Mouse (Mus musculus) urinary bladder, postnatal 10 days (tissue): ENCODE measurements around the gene Tmem121b.

Experiments
- DNase-seq: peaks from one replicate; pipeline ENCODE4 v3.0.0; 2022; ENCODE audit warnings: low spot score

Gene Tmem121b

DNA sequence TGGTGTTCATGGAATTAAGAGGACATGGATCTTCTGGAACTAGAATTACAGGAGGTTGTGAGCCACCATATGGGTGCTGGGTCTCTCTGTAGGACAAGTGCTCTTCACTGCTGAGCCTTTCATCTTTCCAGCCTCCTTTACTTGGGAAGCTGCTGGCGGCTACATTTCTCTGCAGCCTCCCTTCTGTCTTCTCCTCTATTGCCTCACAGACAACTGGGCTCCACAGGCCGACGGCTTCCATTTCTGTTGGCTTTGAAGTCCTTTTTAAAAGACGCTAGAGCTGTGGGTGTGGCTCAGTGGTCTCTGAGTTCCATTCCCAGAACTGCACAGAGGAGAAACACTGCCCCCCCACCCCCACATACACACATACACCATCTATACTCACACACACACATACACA lies 28.2 kb downstream of the Tmem121b start:
- DNase-seq = no peak

DNA sequence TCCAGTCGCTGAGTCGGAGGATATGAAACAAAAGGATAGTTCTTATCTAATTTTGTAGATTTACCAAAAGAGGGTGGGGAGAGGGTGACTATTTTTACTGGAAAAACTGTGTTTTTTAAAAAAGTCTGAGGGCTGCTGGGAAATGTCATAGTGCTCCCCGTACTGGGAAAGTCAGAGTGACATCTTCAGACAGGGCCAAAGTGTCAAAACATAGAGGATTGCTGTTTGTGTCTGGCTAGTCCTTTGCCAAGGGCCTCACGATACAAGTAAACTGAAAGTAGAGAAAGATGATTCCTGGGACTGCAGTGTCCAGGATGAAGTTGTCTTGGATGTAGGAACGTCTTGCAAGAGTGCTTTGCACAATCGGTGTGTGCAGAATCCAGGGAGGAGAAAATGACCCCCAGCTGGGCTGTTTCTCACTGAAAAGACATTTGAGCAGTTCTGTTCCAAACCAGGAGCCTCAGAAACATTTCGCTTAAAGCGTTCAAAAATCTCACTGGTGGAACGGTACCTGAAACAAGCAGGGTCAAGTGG lies 29.1 kb downstream of the Tmem121b start:
- no peak for DNase-seq

DNA sequence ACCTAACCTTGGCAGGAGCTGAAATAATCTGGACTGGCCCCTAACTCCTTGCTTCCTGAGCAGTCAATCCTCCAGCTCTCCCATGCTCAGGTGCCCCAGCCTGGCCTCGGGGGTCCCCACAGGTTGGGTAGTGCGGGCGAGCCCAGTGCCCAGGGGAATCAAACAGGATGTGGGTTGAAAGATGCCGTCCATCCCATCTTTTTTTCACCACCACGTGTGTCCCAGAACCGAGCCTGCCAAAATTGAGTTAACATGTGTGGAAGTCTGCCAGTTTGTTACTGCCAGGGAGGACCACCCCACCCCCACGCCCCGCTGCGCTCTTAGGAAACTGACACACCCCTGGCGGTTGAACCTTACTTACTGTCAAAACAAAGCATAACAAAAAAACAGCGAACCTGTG lies 29.7 kb downstream of the Tmem121b start:
- DNase-seq = no peak

DNA sequence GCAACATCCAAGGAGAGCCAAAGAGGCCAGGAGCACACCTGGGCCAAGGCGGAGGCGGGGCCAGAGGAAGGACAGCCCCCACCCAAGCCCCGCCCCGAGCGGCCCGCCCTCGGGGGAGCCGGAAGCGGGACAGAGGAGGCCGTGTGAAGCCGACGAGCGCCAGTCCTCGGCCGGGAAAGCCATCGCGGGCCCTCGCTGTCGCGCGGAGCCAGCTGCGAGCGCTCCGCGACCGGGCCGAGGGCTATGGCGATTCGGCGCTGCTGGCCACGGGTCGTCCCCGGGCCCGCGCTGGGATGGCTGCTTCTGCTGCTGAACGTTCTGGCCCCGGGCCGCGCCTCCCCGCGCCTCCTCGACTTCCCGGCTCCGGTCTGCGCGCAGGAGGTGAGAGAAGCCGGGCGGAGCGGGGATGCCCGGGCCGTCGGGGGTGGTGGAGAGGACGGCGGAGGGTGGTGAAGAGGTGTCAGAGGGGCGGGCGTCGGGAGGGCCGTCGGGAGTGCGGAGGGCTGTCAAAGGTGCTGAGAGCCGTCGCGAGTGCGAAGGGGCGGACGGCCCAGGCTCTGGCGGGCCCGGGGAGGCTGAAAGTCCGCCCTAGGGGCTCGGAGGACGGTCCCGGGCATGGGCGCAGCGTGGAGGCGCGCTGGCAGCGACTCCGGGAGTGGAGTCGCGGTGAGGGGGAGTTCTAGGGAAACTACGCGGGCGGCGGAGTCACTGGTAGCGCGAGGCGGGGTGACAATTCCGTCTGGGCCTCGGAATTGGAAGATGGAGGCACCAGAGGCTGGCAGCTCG lies 30.3 kb downstream of the Tmem121b start, which contains the start of gene Il17ra:
TSS of gene Il17ra (plus strand) at position 162 of the 786 bp plus-strand sequence.
- no peak for DNase-seq

DNA sequence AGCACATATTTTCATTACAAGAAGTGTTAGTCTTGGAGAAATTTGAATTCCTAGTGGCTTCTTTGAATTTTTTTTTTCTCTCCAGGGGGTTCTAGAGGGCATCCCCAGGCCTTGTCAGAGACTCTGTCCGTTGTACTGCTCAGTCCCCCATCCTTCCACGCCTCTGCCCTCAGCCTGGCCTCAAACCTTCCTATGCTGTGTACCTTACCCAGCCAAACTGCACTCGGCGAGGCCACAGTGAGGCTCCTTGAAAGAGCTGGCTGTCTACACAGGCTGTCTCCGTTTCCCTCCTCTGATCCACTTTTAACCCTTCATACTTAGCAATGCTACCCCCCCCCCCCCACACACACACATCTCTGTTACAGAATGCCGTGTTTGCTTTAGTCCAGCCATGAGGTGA lies 31.4 kb downstream of the Tmem121b start:
- no peak for DNase-seq

DNA sequence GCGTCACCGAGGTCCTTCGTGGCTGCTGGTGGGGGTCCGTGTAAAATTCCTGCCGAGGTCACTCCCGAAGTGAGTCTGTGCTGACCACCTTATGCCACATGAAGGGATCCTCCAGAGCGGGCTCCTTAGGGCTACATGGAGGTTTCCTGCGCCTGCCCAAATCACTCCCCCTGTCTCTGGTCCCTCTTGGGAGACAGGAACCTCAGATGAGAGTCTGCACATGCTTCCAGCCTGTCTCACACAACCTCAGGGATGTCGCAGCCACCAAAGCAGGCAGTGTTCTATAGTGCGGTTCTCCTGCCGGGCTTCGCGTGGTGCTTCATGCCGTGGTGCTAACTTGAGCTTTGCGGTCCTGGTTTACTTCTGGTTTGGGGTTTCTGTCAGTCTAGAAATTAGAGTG lies 32.4 kb downstream of the Tmem121b start:
- DNase-seq = no peak

DNA sequence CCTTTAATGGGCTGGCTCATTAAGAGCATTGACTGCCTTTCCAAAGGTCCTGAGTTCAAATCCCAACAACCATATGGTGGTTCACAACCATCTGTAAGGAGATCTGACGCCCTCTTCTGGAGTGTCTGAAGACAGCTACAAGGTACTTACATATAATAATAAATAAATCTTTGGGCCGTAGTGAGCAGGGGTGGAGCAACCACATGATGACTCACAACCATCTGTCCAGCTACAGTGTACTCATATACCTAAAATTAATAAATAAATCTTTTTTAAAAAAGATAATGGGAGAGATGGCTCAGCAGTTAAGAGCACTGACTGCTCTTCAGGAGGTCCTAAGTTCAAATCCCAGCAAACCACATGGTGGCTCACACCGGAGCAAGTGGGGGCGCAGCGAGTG lies 35.9 kb downstream of the Tmem121b start:
- DNase-seq = no peak

DNA sequence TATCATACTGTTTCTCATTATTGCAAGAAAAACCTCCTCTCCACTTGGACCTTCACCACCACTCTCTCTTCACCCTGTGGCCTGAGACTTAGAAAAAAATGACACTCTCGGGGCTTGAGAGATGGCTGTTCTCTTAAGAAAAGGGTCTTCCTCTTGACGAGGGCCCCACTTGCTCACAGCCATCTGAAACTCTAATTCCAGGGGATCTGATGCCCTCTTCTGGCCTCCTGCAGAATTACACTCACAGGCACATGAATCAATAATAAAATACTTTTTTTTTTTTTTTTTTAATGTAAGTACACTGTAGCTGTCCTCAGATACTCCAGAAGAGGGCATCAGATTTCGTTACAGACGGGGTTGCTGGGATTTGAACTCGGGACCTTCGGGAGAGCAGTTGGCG lies 36.5 kb downstream of the Tmem121b start:
- DNase-seq = no peak

DNA sequence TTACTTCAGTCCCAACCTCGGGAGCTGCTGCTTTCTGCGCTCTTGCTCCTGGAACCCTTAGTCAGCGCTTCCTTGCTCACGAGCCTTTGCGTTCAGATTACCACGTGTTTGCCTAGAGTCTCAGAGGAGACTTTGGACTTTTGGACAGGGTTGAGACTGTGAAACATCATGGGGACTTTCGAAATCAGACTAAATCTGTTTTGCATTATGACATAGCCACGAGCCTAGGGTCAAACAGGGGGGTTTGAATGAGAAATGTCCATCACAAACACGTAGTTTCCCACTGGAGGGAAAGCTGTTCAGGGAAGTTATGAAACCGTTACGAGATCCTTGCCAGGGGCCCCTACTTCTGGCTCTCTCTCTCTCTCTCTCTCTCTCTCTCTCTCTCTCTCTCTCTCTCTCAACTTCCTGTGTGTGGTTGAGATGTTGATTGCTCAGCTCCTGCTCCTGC lies 39.0 kb downstream of the Tmem121b start:
- no peak for DNase-seq

DNA sequence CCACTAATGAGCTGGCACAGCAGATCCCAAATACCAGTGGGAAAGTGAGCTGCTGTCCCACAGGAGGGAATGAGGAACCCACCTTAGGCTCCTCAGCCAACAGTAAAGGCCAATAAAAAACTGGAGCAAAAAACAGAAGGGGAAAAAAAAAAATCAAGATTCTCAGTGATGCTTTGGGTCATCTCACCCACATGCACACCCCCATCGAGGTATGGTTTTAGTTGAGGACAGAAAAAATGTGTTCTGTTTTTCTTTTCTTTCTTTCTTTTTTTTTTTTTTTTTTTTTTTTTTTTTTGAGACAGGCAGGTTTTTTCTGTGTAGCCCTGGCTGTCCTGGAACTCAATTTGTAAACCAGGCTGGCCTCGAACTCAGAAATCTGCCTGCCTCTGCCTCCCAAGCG lies 40.1 kb downstream of the Tmem121b start:
- DNase-seq = no peak

DNA sequence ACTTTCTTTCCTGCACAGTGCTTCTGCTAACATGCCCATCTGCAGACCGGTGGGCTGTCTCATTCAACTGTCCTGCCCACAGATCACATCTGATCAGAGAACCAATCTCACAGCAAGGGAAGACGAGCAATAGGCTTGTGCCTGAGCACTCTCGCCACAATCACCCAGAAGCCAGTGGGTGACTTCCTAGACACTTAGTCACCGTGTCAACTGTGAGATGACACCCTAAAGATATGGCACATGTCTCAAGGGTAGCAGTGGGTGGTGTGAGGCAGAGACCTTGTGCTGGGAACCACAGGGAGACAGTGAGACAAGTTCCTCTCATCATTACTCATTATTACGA lies 40.5 kb downstream of the Tmem121b start:
- no peak for DNase-seq

DNA sequence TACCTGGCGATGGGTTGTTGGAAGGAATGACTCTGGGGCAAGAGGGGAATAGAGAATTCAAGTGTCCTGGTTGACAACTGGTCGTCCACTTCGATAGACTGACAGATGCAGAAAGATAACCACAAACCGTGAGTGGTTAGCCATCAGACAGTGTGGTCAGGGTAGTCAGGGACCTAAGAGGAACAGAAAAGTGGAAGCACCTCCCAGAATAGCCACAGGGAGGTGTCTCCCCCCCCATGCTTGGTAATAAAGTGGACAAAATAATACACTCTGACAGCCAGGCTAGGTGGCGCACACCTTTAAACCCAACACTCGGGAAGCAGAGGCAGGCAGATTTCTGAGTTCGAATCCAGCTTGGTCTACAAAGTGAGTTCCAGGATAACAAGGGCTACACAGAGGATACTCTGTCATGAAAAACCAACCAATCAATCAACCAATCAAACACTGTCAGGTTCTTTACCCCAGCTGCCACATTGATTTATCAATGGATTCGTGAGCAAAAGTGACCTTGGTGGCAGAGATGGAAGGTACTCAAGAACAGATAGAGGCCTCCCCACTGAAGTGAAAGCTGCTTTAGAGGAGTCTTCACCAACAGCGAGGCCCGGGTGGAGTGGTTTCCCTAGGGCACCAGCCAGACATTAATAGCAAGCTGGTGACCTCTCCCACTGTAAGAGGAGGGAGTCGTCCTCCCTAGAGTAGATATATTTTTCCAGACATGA lies 41.1 kb downstream of the Tmem121b start:
- no peak for DNase-seq

DNA sequence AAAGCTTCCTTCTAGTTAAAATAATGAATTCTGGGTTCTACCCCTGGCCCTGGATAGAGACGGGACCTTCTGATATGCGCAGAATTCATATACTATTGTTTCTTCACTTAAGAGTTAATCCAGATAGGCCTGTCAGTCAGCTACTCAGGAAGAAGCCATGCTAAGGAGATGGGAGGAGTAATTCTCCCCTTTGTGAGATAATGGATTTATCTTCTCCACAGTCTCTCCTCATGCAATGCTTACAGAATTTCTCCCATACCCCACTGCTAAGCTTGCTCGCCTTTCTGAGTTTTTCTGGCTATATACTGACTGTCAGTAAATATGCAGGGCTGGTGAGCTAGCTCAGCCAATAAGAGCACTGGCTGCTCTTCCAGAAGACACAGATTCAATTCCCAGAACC lies 43.4 kb downstream of the Tmem121b start:
- DNase-seq = no peak

DNA sequence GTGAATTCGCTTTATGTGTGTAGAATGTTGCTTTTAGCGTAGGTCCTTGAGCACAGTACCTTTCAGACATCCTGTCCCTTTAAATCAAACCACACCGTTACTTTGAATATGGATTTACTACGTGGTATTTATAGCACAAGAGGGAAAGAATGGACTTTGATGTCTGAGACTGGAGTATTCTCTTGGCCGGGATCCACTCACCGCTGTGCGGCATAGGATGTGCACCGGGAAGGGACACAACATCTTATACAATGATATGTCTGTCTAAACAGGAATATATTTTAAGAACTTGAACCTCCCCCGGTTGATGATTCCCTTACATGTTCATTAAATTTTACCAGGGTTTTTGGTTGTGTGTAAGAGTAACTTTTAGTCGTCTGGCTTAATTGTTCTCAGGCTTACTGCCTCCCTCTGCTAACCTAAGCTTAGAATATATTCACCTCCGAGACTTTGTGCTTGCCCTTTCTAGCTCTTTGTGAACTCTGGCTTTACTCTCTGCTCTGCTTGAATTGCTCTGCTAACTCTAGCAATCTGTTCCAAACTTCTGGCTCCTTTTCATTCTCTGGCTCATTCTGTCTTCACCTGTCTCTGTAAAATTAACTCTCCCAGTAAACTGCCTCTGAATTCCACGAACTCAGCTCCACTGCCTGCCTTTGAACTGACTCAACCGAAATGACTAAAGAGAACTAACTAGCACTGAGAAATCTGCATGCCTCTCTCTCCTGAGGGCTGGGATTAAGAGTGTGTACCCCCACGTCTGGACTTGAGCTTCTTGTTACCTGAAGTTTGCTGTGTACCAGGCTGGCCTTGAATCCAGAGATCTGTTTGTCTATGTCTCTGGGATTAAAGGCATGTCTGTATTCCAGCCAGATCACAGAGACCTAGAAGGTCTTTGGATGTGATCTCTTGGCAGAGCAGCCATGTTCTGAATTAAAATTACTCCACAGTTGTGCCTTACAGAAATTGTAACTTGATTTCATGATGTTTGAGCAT lies 49.9 kb downstream of the Tmem121b start:
- DNase-seq = no peak

DNA sequence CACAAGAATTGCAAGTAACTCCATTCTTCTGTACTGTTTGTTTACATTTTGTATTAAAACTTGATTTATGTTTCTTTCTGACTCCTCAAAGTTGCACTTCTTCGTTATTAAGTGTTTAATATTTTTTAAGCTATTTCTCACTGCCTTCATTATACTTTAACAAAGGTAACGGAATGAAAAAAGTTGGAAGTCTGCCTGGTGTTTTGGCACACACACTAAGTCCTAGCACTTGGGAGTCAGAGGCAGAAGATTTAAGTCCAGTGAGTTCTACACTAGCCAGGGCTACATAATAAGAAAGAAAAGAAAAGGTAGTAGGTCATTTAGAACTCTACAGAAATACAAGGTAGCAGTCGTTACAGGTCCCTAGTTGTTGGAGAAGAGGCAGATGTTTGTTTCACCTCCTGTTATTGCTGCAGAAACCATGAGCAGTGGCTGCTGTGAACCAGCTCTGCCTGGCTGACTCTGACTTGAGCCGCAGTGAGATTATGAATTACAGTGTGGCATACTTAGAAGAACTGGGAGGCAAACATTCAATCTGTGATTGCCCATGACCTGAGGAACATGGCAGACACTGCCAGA lies 51.3 kb downstream of the Tmem121b start:
- no peak for DNase-seq
